Mouse (Mus musculus) adrenal gland, adult (tissue): ENCODE results near the gene Mrpl10.
A peak's percentile ranks its signal among the peaks of the same experiment; 100 is the strongest.

Experiments used
- DNase-seq, 2 experiments: peaks; one replicate each; pipeline ENCODE4 v3.0.0; 2022 to 2023; ENCODE audit warnings: low spot score in 1 of 2; ENCODE audit not compliant: inconsistent age in 2 of 2

Mrpl10 gene

DNA sequence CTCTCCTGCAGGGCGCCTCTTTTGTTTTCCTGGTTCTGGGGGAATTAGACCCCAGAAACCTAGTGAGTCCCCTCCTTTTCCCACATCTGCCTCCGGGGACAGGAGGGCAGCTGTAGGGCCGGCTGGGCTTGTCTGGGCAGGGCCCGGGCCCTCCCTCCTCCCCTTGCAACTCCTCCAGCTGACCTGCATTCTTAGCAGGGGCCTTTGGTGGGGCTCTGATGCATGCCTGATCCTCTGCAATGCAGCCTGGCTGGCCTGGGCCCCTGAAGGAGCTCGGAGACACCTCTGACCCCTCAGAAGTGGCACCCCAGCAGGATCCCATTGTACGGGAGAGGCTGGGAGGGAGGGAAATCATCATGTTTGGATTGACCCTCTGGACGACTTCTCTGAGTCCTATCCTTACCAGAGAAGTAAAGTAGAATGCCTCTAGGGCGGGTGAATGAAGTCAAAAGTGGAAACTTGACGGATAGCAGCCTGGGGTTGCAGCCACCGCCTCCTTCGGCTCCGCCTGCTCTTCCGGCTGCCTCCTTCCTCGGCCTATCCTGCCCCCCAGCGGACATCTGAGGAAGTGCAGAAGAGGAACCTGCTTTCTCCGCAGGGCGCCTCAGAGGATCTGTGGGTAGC lies 15.5 kb upstream of the Mrpl10 start:
- DNase-seq, result peak; percentile 85 to 94

DNA sequence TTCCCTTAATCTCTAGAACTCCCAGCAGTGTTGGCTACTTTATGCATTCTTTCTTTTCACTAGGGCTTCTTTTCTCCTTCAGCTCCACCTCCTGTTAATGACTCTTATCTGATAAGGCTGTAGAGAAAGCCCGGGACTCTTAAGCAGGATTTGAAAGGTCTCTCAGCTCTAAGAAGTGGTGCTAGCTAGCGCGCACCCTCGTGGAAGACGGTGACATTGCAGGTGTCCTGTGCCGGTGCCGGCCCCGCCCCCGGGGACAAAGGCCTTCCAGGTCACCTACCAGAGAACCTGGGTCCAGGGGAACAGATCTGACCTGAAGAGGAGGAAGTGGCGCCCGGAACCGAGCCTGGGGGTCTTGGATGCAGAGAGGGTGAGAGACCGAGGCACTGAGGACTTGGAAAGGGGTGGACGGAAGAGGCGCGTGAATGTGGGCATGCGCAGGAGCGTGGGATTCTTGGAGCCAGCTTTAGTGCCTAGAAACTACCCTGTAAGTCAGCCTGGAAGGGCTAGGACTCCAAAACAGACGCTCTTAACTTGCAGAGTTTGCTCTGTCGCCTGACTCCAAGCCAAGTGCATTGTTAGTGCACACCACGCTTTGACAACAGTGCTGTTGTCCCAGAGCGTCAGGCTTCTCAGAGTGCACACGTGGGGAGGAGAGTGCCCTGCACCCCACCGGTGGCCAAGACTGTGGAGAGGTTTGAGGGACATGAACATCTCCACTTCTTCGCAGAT lies 11.5 kb upstream of the Mrpl10 start, which contains the start of gene Scrn2:
TSS of gene Scrn2 (plus strand) at position 253 of the 732 bp plus-strand sequence.
- peak; percentile 87 to 96 for DNase-seq

DNA sequence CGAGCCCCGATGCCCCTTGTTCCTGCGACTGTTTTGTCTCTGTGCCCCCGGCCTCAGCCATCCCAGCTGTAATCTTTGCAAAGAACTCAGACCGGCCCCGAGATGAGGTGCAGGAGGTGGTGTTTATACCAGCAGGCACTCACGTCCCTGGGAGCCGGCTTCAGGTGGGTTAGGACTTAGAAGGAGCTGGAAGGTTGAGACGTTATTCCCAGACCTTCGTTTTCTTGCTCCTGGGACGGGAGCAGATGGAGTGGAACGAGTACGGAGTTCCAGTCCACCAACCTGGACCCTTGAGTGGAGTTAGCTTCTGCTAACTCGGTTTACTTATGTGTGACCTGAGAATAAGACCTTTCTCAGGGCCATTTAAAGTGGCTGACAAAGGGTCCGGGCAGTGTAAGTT lies 10.9 kb upstream of the Mrpl10 start:
- no peak for DNase-seq

DNA sequence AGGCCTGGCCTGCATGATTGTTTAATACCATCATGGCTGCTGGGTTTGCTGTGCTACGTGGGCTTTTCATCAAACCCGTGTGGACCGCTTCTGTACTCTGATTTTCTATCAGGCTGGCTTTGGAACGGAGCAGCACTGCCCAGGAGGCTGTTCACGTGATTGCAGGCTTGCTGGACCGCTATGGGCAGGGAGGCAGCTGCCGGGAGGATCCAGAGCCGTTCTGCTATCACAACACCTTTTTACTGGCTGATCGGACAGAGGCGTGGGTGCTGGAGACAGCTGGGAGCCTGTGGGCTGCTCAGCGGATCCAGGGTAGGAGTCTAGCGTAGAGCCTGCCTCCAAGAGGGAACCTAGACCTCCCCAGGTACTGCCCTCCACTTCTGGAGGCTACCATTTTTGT lies 9.4 kb upstream of the Mrpl10 start:
- no peak for DNase-seq

DNA sequence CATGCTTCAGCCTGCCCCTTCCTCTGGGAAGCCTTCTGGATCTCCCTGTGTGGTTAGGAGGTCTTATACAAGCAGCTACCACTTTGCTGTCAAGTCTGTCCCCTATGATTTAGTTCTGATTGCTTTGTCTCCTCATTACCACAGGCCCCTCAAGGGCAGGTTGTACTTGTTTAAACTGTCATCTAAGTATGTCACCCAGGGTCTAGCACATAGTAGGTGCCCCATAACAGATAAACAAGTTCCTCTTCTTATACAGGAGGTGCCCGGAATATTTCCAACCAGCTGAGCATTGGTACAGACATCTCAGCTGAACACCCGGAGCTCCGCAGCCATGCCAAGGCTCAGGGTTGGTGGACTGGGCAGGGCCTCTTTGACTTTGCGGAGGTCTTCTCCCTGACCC lies 8.9 kb upstream of the Mrpl10 start:
- no peak for DNase-seq

DNA sequence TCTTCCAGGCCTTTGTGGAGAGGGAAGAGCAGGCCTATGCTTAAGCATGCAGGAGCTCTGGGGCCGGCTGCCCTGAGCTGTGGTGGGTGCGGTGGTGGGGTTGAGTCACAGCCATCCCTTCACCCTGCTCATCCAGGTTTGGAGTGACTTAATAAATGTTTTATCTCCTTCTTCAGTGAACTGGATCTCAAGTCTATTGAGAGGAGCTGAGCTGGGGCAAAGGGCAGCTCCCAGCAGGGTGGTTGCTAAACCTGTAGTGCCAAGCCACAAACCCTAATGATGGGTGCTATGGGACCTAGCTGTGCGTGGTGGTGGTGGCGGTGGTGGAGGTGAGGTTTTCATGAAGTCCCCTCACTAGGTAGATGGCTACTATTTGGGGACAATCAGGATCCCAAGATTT lies 7.6 kb upstream of the Mrpl10 start:
- DNase-seq, result no peak

DNA sequence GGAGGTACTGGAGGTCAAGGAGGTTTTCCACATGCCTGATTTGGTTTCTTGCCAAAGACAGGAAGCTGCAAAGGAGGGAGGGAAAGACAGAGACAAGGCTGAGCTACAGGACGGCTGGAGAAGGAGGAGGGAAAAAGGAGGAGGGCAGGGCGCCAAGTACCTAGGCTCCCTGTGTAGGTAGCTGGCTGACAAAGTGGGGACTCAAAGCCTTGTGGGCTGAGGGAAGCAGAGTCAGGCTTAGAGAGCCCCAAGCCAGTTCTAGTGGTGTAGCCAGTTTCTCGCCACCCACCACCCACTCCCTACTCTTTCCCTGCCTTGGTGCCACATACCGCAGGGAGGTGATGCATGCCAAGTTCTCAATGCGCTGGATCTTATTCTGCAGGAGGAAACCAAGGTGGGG lies 5.2 kb upstream of the Mrpl10 start:
- no peak for DNase-seq

DNA sequence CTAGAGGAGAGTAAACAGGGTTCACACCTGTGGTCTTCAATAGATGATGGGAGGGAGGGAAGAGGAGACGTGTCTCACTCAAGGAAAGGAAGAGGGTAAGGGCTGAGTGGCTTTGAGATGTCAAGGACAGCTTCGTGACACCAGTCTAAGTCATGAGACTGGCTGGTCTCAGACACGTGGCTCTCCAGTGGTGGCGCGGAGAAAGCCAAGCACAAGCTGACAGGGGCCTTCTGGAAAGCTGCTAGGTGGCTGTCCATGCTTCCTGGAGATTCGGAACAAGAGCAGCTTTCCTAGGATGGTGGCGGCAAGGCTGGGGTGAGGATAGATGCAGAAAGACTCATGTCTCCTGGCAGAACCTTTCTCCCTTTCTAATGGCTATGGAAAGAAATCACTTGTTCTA lies 2.5 kb upstream of the Mrpl10 start:
- DNase-seq, result peak; percentile 64 to 79

DNA sequence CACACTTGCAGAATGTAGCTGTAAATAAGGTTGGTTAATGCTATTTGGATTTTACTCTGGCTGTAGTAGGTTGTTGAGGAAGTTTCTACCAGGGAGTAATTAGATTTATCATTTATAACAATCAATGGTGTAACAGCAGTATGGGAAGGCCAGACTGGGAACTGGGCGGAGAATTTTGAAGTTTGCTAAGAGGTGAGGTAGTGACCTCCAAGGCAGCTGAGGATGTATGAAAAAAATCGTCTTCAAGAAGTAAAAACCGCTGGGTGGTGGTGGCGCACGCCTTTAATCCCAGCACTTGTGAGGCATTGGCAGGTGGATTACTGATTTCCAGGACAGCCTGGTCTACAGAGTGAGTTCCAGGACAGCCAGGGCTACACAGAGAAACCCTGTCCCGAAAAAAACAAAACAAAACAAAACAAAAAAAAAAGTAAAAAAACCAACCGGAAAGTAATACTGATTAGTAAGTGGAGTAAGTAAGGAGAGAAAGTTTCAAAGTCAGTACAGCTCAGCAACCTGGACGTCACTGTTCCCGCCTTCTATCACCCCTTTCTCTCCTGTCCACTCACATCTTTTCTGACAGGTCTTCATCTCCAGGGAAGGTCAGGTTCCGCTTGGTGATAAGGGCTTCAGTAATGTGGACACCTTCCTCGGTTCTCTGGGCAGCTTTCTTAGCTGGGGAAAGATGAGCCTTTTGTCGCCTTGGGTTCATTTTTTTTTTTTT lies 899 bp upstream of the Mrpl10 start:
- DNase-seq, result no peak

DNA sequence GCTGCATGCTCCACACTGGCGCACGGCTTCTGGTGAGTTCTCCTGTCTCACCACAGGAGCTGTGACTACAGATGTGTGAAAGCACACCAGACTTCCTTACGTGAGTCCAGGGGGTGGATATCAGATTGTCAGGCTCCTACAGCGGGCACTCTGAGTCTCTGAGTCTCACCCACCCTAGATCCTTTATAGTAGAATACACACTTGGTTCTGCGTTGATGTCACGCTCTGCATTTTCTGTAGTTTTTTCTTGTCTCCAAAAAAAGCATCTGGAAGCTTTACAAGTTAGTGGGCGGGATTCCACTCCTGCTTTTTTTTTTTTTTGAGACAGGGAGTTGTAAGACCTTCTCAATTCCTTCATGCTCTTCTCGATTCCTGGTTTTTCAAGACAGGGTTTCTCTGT lies 3.5 kb downstream of the Mrpl10 start:
- no peak for DNase-seq

DNA sequence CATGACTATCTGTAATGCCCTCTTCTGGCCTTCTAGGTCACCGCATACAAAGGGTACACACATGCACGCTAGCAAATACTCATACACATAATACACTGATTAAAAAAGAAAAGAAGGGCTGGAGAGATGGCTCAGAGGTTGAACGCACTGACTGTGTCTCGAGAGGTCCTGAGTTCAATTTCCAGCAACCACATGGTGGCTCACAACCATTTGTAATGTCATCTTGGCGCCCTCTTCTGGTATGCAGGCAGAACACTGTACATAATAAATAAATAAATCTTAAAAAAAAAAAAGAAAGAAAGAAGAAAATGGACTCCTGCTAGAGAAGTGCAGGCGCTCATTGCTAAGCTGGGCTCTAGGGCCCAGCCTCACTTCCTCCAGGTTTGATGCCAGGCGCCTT lies 4.5 kb downstream of the Mrpl10 start:
- DNase-seq, result peak in 1 of 2 experiments; percentile 48

DNA sequence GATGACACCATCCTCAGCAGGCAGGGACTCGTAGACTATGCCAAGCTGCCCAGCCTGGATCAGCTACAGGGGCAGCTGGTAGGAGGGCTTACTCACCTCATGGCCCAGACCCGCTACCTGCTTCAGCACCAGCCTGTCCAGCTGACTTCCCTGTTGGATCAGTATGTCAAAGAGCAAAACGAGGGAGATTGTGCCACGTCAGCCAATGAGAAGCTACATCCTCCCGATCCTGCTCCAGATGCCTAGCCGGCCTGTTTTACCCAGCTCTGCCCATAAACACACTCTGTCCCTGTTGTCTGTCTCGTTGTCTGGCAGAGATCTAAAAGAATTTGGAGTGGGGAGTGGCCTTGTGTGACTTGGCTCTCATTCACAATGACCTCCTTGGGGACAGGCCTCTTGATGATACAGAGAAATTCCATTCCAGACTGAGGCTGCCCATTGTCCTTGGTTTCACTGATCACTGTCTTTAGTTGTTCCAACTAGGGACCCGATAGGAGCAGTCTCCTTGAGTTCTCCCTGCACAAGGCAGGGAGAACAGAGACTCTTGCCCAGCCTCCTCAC lies 6.8 kb downstream of the Mrpl10 start:
- DNase-seq, result peak; percentile 87 to 92

DNA sequence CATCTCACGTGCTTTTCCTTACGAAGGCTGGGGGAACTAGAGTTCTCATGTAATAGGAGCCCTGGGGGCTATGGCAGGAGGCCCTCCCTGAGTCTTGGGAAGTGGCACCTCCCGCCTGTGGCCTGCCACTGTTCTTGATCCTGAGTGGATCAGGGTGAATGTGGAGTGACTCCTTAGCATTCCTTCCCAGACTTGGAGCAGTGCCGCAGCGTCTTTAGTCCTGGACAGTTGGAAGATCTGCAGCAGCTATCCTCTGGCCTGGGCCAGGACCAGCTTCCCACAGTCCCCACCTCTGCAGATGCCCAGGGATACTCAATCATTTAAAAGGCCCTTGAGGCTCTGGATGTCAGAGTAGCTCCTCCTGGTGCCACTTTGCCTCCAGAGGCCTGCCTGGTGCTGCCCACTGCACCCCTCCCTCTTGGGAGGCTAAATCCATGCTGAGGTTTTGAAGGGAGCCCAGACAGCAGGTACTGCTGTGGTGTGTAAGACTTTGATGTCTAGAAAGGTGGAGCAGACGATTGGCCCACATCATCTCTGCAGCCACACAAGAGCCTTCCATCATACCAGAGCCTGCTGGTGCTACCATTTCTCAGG lies 8.2 kb downstream of the Mrpl10 start:
- peak in 1 of 2 experiments; percentile 46 for DNase-seq

DNA sequence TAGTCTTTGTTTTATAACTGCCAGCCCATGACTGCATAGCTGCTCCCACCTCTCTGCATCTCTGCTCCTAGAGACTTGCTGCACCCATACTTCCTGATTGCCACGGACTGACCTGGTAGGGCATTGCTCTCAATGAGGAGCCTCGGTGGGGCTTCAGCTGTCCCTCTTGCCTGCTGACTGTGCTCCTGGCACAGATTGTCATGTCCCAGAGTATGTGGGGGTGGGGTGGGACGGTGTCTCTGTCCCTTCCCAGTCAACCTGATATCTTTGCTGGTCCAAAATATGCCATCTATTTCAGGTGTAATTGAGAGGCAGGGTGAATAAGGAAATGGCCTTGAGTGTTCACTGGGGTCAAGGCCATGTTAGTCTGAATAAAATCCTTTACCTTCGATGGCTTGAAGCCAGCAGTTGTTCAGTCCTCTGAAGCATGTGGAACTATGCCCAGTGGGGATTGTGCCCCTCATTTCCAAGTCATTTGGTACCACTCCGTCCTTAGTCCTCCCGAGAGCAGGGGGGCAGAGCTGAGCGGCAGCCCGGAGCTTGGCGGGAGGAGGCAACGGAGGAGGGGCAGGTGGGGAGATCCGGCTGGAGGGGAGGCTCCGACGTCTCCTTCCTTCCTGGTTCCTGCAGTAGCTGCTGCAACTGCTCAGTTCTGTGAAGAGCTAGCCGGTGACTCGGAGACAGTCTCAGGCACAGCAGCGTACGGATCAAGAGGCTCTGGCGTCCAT lies 9.0 kb downstream of the Mrpl10 start, which contains the start of gene Osbpl7:
TSS of gene Osbpl7 (plus strand) at position 413 of the 728 bp plus-strand sequence.
- DNase-seq, result peak; percentile 86 to 90

DNA sequence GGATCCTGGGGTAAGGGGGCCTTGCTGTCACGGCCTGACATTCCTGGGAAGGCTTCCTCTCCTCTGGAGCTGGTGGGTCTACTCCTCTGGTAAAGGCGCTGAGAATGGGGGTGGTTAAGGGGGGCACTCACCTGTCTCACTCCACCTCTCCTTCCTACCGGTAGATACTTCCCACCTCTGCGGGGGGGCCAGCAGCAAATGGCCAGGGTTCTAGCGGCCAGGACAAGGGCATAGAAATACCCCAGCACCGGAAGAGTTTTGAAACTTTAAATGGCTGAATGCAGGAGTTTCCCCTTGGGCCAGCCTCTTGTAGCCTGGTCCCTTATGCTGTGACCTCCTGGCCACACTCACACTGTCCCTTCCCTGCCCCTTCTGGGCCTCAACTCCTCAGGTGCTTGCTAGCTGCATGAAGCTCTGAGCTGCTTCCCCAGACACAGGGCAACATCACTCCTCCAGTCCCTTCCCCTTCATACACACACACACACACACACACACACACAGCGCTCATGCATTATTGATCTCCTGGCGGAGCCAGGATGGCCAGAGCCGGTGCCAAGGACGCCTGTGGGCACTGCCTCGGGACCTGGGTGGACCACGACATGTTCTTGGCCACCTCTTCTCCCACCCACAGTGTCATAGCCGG lies 9.7 kb downstream of the Mrpl10 start:
- DNase-seq, result no peak

DNA sequence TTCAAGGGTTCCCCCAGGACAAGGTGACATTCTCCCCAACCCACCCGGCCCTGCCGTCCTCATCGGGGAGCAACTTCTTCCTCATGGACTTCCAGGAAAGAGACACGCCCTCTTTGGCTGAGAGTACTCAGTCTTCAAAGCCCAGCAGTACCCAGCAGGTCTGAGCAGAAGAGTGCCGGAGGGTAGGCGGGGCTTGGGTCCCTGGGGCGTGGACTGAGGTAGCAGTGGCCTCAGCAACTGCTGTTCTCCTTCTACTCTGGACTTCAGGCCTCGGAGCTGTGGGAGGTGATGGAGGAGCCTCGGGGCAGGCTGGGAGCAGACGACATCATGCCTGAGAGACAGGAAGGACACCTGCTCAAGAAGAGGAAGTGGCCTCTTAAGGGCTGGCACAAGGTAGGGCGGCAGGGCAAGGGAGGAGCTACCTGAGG lies 10.9 kb downstream of the Mrpl10 start:
- peak in 1 of 2 experiments; percentile 68 for DNase-seq

DNA sequence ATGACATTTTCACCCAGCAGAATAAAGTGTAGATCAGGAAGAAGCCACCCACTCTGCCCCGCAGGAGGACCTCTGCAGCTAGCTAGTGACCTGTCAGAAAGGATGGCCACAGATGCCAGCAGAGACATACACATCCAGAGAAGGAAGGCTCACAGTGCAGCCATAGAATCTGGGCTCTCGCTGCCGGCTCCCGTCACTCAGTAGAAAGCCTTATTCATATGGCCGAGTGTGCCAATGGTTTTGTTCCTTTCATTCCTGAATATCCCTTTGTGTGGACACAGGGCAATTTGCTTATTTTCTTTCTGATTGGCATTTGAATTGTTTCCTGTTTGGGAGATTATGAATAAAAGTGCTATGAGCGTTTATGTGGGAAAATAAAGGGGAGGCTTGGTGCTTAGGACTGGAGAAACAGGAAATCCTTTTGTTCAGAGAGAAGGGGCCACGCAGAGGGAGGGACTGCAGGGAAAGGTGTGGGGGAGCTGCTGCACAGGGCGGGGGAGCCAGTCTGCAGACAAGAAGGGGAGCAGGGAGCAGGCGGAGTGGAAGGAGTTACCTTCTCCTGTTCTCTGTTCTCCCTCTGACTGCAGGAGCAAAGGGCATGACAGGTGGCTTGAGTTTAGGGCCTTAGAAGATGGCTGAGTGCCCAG lies 22.0 kb downstream of the Mrpl10 start:
- no peak for DNase-seq

DNA sequence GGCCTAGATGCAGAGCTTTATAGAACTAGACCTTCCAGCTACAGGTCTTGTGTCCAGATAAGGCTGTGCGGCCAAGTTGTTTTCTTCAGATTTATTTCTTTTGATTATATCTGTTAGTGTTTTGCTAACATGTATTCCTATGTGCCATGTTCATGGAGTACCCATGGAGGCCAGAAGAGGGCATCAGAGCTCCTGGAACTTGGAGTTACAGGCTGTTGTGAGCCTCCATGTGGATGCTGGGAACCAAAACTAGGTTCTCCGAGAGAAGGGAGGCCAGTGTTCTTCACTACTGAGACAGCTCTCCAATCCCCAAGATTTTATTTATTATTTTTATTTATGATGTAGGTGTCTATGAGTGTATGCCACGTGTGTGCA lies 22.5 kb downstream of the Mrpl10 start:
- peak in 1 of 2 experiments; percentile 28 for DNase-seq

DNA sequence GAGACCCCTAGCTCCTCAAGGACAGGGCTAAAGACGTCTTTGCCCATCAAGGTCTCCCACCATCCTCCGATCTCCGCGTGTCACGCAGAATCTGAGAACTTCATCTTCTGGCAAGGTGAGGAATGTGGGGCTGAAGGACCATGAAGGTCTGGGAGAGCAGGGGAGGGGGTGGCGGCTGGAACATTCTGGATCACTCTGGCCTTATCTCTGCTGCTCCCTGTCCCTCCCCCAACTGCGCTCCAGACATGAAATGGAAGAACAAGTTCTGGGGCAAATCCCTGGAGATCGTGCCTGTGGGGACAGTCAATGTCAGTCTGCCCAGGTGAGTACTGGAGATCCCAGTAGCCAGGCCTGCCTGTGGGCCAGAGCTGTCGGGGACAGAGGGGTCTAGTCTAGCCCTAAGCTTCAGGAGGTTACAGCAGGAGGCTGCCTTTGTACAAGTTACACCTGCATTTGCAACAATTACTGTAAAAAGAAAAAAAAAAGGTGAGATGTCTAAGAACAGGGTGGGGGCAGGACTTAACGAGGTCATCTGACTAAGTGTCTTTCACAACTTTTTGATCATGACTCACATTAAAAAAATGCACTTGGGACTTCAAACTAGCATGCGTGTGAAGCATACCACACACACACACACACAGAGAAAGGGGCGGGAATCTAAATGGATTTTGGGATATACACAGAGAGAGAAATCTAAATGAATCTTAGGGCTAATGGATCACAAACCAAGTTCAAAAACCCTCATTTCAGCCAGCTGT lies 24.4 kb downstream of the Mrpl10 start:
- DNase-seq, result peak in 1 of 2 experiments; percentile 59
